Mouse (Mus musculus): ENCODE data around the gene Gm20521. TPM values are rescaled to one million over a fixed set of nuclear protein-coding genes. Genes with fewer than 3 reads are reported as not detected.

The Gm20521 gene
- polyA plus RNA-seq, 1 experiment from 2014 or later, result 0.30 TPM

DNA sequence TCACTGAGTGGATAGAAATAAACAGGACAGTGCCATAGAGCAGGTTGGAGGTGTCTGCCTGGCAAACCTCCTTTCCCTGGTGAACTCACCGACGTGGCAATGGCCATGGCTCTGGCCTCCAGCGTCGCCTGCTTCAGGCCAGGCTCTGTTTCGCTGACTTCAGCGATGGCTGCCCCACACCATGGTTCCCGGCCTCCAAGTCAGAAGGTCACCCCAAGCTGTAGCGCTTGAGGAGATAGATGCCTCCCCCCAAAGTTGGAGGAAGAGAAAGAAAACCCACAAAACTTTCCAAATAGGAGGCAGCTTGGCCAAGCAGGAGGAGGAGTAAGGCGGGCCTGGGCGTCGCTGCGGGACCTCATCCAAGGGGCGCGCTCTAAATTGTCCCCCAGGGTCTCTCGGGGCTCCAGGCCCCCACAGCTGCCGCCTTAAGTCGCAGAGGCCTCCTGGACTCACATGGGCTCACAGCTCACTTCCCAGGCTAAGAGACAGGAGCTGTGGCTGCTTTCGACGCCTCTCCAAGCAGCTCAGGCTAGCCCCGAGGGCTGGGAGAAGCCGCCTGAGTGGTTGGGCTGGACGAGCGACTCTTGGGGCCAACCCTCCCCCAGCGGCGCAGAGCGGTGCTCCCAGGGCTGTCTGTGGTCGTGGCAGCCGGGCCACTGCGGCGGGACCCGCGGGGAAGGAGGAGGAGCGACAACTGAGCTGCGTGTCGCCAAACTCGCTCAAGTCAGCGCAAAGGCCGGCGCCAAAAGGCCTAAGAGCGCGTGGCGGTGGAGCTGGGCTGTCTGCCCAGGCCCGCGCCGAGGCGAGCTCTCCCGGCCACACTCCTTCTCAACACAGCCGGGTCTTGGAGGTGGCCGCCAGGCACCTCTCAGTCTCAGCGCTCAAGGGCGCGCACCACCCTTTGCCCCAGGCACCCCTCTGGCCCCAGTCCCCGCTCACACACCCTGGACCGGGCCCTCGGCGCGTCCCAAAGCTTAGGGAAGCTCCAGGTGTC, 42.4 kb downstream of the Gm20521 start, which contains the start of gene Efs:
Efs (minus strand) TSS at position 778 of the 994 bp plus-strand sequence.
- H3K4me2 ChIP-seq, result peak within 1 kb of the TSS; percentile 93
- peaks cover 21% of the 10 kb centered on the region for H3K36me3 ChIP-seq (ENCODE audit: poor library complexity, severe bottlenecking)
- WGBS, result 3% methylated on average over 57 of the region's 57 CpGs
- no peaks in the 10 kb centered on the region for H3K27me3 ChIP-seq
- H3K4me1 ChIP-seq, result peaks cover 45% of the 10 kb centered on the region
- peaks cover 16% of the 10 kb centered on the region for H3K9me3 ChIP-seq (replicated peaks)
- H3K9ac ChIP-seq, result peak within 1 kb of the TSS; percentile 86
- peak within 1 kb of the TSS; percentile 98 for H3K27ac ChIP-seq
- peak within 1 kb of the TSS; percentile 58 for H3K4me3 ChIP-seq
- ATAC-seq, result peak; percentile 48

DNA sequence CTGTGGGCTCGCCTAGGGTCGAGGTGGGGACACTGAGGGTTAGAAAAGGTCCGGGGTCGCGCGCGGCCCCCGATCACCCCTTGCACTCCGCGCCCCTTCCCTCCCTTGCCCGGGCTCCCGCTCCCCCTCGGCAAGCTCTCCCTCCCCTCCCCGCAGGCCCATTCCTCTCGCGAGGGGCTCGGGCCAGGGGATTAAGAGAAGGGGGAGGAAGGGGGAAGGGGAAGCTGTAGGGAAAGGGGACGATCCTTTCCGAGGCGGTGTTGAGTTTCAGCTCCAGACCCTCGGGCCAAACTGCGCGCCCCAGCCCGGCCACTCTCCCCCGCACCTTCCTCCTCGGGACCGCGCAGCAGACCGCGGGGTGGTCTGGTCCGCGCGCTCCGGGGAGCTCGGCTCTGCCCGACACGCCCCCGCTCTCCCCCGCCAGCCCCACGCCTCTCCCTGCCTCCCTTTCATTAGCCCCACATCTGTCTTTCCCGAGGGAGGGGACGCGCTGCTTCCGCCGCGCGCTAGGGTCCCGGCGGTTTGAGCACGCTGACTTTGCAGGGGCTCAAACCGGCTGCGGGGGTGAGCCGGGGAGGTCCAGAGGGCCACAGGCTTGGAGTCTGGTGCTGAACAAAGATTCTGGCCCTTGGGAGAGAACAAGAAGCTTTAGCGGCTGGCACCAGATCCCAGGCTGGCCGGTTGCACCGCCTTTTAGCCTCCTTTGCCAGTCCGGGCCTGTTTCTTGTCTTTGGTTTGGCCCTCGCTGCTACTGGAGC, 43.3 kb downstream of the Gm20521 start:
- peak overlapping the region; percentile 98 for H3K27ac ChIP-seq
- peak overlapping the region; percentile 58 for H3K4me3 ChIP-seq
- no peaks in the 10 kb centered on the region for H3K27me3 ChIP-seq
- ATAC-seq, result peak; percentile 68
- H3K4me1 ChIP-seq, result peaks cover 45% of the 10 kb centered on the region
- peak overlapping the region; percentile 86 for H3K9ac ChIP-seq
- H3K4me2 ChIP-seq, result peak overlapping the region; percentile 93
- WGBS, result under 1% methylated on average over 45 of the region's 58 CpGs
- peaks cover 6% of the 10 kb centered on the region for H3K9me3 ChIP-seq (replicated peaks)
- H3K36me3 ChIP-seq (ENCODE audit: poor library complexity, severe bottlenecking), result peaks cover 12% of the 10 kb centered on the region

DNA sequence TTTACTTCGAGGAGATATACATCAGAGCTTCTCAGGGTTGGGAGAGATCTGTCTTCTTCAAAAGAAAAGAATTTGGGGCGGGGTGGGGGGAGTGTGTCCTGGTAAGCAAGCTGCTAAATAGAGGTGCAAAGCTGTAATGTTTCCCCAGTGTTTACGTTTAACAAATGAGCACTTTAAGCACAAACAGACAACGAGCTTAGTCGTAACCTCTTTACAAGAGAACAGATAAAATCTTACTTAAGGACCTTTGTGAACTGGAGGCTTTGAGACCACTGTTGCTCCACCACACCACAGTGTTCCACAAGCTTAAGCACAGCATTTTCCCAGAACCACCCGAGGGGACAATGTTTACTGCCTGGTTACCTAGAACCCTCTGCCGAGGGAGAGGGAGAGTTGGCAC, 44.1 kb downstream of the Gm20521 start:
- Histone ChIP-seq H3K9ac (peak overlapping the region; percentile 86), H3K4me2 (peak overlapping the region; percentile 93), H3K27ac (peak overlapping the region; percentile 98), H3K27me3 (no peaks in the 10 kb centered on the region), H3K4me3 (peak overlapping the region; percentile 58), H3K9me3 (replicated peaks) (no peaks in the 10 kb centered on the region), H3K4me1 (peaks cover 45% of the 10 kb centered on the region), H3K36me3 (ENCODE audit: poor library complexity, severe bottlenecking) (peaks cover 5% of the 10 kb centered on the region; the same call in 1 of the 2 replicates)
- 11% methylated on average over 7 of the region's 7 CpGs for WGBS
- no peak for ATAC-seq

DNA sequence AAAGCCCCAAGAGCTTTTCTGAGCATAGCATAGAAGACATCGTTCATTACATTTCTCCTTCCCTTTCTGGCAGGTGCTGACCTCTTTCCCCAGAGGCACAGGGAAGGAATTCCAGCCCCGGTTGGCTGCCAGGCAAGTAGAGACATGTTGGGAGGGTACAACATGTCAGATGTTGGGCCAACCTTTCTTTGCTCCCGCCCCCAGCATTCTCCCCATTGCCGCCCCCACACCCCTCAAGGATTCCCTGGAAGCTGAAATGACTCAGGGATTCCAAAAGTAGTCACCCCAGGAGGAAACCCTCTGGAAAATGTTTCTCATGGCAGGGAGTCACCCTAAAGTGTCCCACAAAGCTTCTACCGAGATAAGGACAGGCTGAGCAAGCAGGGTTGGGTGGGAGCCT, 46.6 kb downstream of the Gm20521 start:
- no peak overlapping the region for H3K4me3 ChIP-seq
- H3K27ac ChIP-seq, result no peak overlapping the region
- WGBS, result 86% methylated on average over 5 of the region's 5 CpGs
- no peak for ATAC-seq
- no peak overlapping the region for H3K4me2 ChIP-seq
- no peaks in the 10 kb centered on the region for H3K9me3 ChIP-seq (replicated peaks)
- no peaks in the 10 kb centered on the region for H3K36me3 ChIP-seq (ENCODE audit: poor library complexity, severe bottlenecking)
- peaks cover 35% of the 10 kb centered on the region for H3K4me1 ChIP-seq
- H3K27me3 ChIP-seq, result no peaks in the 10 kb centered on the region
- no peak overlapping the region for H3K9ac ChIP-seq

DNA sequence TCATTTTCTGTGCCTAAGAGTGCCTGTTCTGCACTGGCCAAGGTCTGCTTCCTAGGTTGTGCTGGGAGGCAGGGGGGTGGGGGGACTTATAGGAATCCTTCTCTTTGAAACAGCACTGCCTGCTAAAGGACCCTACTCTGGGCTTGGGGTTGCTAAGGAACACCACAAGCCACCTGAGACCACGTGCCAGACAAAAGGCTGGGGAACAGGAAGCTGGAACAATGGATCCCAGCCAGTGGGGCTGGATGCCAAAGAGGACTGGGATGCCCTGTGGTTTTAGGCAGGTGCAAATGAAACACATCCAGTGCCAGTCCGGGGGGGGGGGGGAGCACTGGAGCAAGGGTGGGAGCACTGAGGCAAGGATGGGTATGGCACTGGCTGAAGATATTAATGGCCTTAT, 47.2 kb downstream of the Gm20521 start:
- H3K4me2 ChIP-seq, result no peak overlapping the region
- peaks cover 30% of the 10 kb centered on the region for H3K4me1 ChIP-seq
- no peak for ATAC-seq
- 25% methylated on average over 2 of the region's 2 CpGs for WGBS
- no peaks in the 10 kb centered on the region for H3K27me3 ChIP-seq
- no peaks in the 10 kb centered on the region for H3K36me3 ChIP-seq (ENCODE audit: poor library complexity, severe bottlenecking)
- H3K4me3 ChIP-seq, result no peak overlapping the region
- no peak overlapping the region for H3K27ac ChIP-seq
- no peak overlapping the region for H3K9ac ChIP-seq
- no peaks in the 10 kb centered on the region for H3K9me3 ChIP-seq (replicated peaks)

DNA sequence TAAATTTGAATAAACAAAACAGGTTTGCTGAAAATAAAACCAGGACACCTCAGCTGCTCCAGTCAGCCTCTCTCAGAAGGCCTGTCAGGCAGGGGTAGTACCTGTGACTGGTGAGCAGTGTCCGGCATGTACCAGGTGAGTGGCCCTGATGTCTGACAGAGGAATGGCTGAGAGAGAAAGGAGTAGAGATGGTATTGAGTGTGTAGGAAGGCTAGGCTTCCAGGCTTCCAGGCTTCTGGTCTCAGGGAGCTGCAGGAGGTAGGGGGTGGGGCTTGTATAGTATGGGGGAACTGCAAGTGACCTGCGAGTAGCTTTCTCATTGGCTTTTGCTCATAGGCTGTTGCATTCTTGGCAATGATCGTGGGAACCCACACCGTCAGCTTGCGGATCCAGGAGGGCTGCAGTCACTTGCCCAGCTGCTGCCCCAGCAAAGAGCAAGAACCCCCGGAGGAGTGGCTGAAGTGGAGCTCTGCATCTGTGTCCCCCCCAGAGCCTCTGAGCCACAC, 49.5 kb downstream of the Gm20521 start, which contains the start of gene Il25:
Il25 (plus strand) TSS at position 51 of the 506 bp plus-strand sequence.
- Histone ChIP-seq H3K4me2 (no peak within 1 kb of the TSS), H3K9me3 (replicated peaks) (no peaks in the 10 kb centered on the region), H3K4me3 (no peak within 1 kb of the TSS), H3K27ac (no peak within 1 kb of the TSS; the same call in 1 of the 2 replicates), H3K4me1 (peaks cover 24% of the 10 kb centered on the region), H3K36me3 (ENCODE audit: poor library complexity, severe bottlenecking) (no peaks in the 10 kb centered on the region), H3K9ac (no peak within 1 kb of the TSS), H3K27me3 (no peaks in the 10 kb centered on the region)
- WGBS, result 37% methylated on average over 6 of the region's 6 CpGs
- no peak for ATAC-seq

DNA sequence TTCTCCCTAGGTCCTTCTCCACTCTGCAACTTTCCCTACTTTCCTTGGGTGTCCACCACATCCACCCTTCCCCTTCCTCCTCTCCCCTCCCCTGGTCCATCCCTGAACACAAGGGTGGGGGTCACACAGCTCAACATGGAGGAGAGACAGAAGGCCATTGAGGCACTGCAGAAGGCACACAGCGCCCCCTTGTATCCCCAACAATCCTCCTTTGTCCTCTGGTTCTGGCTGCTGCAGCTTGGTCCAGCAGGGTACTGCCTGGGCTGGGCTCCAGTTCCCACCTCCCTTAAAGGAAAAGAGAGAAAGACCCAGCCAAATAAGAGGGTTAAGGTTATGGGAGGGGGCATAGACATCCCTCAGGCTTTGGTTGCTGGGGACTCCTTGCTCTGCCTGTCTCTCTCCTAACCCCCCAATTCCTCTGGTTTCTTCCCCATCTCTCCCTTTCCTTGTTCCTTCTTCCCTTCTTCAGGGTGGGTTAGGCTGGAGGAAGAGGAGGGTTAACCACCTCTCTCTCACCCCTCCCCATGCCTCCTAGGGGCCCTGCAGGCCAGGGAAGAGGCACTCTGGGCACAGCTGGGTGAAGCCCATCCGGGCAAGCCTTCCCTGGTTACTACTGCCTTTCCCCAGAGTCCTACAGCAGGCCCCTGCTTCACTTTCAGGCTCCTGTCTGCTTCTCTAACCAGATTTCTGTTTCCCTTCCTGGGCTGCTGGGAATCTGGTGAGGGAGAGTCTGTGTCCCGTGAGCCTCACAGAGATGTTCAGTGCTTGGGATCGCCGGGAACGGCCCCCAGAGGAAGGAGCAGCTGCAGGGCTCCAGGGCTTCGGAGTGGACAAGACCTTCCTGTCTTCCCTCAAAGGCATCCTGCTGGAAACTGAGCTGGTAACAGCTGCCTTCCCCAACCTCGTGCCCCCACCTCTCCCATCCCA, 52.9 kb downstream of the Gm20521 start, which contains the start of gene Cmtm5:
Cmtm5 (plus strand) TSS at position 358 of the 927 bp plus-strand sequence.
- peak; percentile 51; the same call in 1 of the 2 replicates for ATAC-seq
- WGBS, result 46% methylated on average over 8 of the region's 8 CpGs
- no peak within 1 kb of the TSS for H3K4me2 ChIP-seq

DNA sequence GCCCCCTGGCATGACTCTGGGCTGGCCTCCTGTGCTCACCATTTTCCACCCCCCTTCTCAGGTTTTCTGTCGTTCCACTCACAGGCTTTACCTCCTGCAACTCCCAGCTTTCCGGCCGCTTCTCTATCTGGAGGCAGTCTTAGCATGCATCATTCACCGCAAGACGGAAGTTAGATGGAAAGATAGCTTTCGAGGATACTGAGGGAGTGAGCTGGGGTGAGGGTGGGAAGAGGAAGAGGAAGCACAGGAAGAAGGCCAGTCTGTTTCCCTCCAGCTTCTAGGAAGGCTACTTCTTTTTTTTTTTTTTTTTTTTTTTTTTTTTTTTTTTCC, 53.6 kb downstream of the Gm20521 start:
- H3K4me1 ChIP-seq, result peaks cover 16% of the 10 kb centered on the region
- 75% methylated on average over 6 of the region's 6 CpGs for WGBS
- no peaks in the 10 kb centered on the region for H3K27me3 ChIP-seq
- no peak for ATAC-seq
- H3K4me2 ChIP-seq, result no peak overlapping the region
- H3K9me3 ChIP-seq (replicated peaks), result no peaks in the 10 kb centered on the region
- no peak overlapping the region for H3K27ac ChIP-seq
- H3K9ac ChIP-seq, result peak overlapping the region; percentile 21; the same call in 1 of the 2 replicates
- no peak overlapping the region for H3K4me3 ChIP-seq
- H3K36me3 ChIP-seq (ENCODE audit: poor library complexity, severe bottlenecking), result no peaks in the 10 kb centered on the region

More for the DNA sequence above, 52.9 kb downstream of the Gm20521 start, which contains the start of gene Cmtm5:
- no peaks in the 10 kb centered on the region for H3K27me3 ChIP-seq
- peaks cover 16% of the 10 kb centered on the region for H3K4me1 ChIP-seq
- H3K9ac ChIP-seq, result peak within 1 kb of the TSS; percentile 21; the same call in 1 of the 2 replicates
- no peak within 1 kb of the TSS for H3K27ac ChIP-seq
- no peaks in the 10 kb centered on the region for H3K36me3 ChIP-seq (ENCODE audit: poor library complexity, severe bottlenecking)
- H3K4me3 ChIP-seq, result no peak within 1 kb of the TSS
- no peaks in the 10 kb centered on the region for H3K9me3 ChIP-seq (replicated peaks)

DNA sequence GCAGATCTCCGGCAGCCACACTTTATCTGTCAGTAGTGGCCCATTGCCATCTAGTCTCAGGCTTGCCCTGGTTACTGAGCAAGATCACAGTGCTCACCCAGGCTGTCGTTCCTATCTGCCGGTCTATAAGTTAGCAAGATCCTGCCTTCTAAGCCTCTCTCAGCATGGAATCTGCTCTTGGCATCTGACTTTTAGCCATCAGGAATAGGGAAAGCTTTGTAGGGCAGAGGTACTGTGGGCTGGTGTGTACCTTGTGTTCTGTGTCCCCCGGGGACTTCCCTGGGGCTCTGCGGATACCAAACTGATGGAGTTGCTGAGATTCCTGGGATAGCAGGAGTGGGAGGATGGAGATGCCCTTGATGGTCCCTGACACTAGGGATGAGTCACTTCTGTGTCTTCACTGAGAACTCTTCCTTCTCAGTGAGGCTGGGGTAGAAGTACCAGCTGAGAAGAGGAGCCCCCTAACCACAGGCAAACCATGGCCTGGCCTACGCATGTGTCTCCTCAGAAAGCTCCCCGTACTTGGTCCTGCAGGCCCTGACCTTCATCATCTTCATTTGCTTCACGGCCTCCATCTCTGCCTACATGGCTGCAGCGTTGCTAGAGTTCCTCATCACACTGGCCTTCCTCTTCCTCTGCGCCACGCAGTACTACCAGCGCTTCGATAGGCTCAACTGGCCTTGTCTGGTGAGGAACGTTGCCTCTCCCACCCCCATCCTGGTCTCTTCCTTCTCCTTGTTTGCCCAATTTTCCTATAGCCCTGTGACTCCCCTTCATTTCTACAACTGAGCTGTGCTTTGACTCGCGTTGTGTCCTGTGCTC, 54.3 kb downstream of the Gm20521 start:
- H3K27me3 ChIP-seq, result no peaks in the 10 kb centered on the region
- no peak overlapping the region for H3K9ac ChIP-seq
- H3K9me3 ChIP-seq (replicated peaks), result no peaks in the 10 kb centered on the region
- H3K4me2 ChIP-seq, result no peak overlapping the region
- no peak for ATAC-seq
- no peak overlapping the region for H3K4me3 ChIP-seq
- H3K4me1 ChIP-seq, result peaks cover 16% of the 10 kb centered on the region
- H3K36me3 ChIP-seq (ENCODE audit: poor library complexity, severe bottlenecking), result no peaks in the 10 kb centered on the region
- 93% methylated on average over 16 of the region's 16 CpGs for whole genome bisulfite sequencing
- no peak overlapping the region for H3K27ac ChIP-seq

DNA sequence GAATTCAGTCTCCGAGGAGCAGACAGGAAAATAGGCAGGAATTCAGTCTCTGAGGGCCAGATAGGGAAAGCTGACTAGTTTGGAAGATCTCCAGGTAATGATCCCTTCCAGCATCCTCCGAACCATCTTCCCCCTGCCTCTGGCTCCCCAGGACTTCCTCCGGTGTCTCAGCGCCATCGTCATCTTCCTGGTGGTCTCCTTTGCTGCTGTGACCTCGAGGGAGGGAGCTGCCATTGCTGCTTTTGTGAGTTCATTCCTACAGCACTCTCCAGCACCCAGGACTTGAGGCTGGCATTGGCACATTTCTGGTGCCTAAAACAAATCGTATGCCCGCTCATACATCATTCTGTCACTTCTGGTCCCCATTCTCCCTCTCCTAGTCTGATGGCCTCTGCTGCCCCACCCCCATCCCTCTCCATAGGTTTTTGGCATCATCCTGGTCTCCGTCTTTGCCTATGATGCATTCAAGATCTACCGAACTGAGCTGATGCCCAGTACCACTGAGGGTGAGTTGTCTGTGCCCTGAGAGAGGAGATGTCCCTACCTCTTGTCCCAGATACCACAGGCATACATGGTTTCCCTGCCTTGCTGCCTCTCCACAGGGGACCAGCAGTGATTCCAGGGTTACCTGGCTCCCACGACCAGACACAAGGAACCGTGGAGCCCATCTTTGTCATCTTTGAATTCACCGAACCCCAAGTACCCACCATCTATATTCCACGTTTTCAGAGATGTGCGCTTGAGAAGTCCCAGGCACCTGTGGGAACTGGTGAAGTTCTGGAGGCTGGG, 55.4 kb downstream of the Gm20521 start:
- Histone ChIP-seq H3K27me3 (no peaks in the 10 kb centered on the region), H3K4me2 (no peak overlapping the region), H3K4me3 (no peak overlapping the region), H3K27ac (no peak overlapping the region), H3K36me3 (ENCODE audit: poor library complexity, severe bottlenecking) (no peaks in the 10 kb centered on the region), H3K9ac (no peak overlapping the region), H3K4me1 (peaks cover 14% of the 10 kb centered on the region), H3K9me3 (replicated peaks) (no peaks in the 10 kb centered on the region)
- 80% methylated on average over 15 of the region's 15 CpGs for WGBS
- ATAC-seq, result no peak

Measured in forebrain, embryonic 13.5 days (tissue).